Mouse (Mus musculus) liver, adult 2 months (tissue): ENCODE results near the gene Rin3. TPM values are rescaled to one million over a fixed set of nuclear protein-coding genes. Genes with fewer than 3 reads are reported as not detected.
A peak's percentile ranks its signal among the peaks of the same experiment; 100 is the strongest.

ENCODE experiments used
- DNase-seq: peaks from one replicate; pipeline ENCODE4 v3.0.0-alpha.2; 2011; ENCODE audit warnings: low read depth, low spot score; ENCODE audit errors: extremely low read depth
- H3K27ac ChIP-seq: fragments of 200-500 bp; replicated peaks from 2 replicates; pipeline ENCODE4 v1.5.1; 2012; ENCODE audit warnings: low read depth, mild to moderate bottlenecking, control low read depth, inconsistent platforms, low read length; ENCODE audit not compliant: insufficient read depth
- H3K27me3 ChIP-seq: fragments of 200-500 bp; 2 replicates; pipeline ENCODE4 v1.6.1; 2012; ENCODE audit warnings: mild to moderate bottlenecking, moderate library complexity, low read length, inconsistent platforms; ENCODE audit not compliant: control insufficient read depth, insufficient read depth
- H3K36me3 ChIP-seq: fragments of 200-500 bp; 2 replicates; pipeline ENCODE4 v1.6.1; 2012; ENCODE audit warnings: low read length, inconsistent platforms; ENCODE audit not compliant: control insufficient read depth, insufficient read depth
- H3K4me1 ChIP-seq: fragments of 200-500 bp; 2 replicates; pipeline ENCODE4 v1.6.1; 2011; ENCODE audit warnings: low read length; ENCODE audit not compliant: control insufficient read depth, insufficient read depth
- H3K4me3 ChIP-seq: fragments of 200-500 bp; 2 replicates; pipeline ENCODE4 v1.5.1; 2011; ENCODE audit warnings: low read depth, mild to moderate bottlenecking, control low read depth, low read length, moderate library complexity; ENCODE audit not compliant: insufficient read depth
- H3K79me2 ChIP-seq: fragments of 200-500 bp; 2 replicates; pipeline ENCODE4 v1.6.1; 2012; ENCODE audit warnings: inconsistent platforms, mild to moderate bottlenecking, low read length, moderate library complexity; ENCODE audit not compliant: control insufficient read depth, insufficient read depth
- H3K9ac ChIP-seq: fragments of 200-500 bp; 2 replicates; pipeline ENCODE4 v1.6.1; 2012; ENCODE audit warnings: low read depth, mild to moderate bottlenecking, control low read depth, inconsistent platforms, low read length
- CTCF ChIP-seq: fragments of 200-500 bp; IDR thresholded peaks from 2 replicates; pipeline ENCODE4 v1.5.1; 2011; ENCODE audit warnings: low read depth, low read length, control low read depth
- POLR2A ChIP-seq: fragments of 200-500 bp; IDR thresholded peaks from 2 replicates; pipeline ENCODE4 v1.6.1; 2011; ENCODE audit warnings: low read length, control low read depth; ENCODE audit not compliant: insufficient read depth; ENCODE audit errors: extremely low read depth
- WGBS: fragments of 180-500 bp; shearing (Covaris S2); methylation state at CpG from one replicate; pipeline ENCODE4 v1.1.7; 2018; 5-methylcytosine and 5-hydroxymethylcytosine counted together
- polyA plus RNA-seq: library from polyadenylated mRNA; depleted of rRNA; stranded (reverse); fragments of >200 nt; gene quantifications from 2 replicates; pipeline ENCODE4 v1.2.3, GENCODE M21; 2012
- total RNA-seq: library from RNA; depleted of rRNA; stranded (reverse); fragments of >200 nt; gene quantifications from 2 replicates; pipeline ENCODE4 v1.2.3, GENCODE M21; 2014

Rin3 gene
- total and polyA plus RNA-seq, 2 experiments, result 4.9 to 8.4 TPM

DNA sequence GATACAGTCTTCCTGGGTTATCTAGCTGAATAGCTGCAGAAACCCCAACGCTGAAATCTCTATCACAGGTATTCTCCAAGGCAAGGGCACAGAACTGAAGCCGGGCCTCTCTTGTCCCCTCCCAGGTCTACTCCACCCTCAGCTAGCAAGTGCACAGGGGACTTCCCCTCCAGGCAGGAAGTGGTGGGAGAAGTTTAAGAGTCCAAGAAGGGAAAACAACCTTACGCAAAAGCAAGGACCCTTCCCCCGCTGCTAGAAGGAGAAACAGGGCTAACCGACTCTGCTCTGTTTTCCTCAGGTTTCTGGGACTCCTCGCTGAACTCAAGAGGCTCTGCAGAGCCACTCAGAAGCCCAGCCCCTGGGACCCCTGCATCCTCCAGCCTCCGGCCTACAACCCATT, 85.2 kb downstream of the Rin3 start:
- H3K4me3 ChIP-seq, result peak overlapping the region; percentile 29; the same call in 1 of the 2 replicates
- DNase-seq, result no peak
- no peak overlapping the region; the same call in 1 of the 2 replicates for H3K27ac ChIP-seq
- WGBS, result 81% methylated on average over 7 of the region's 7 CpGs
- no peaks in the 10 kb centered on the region; the same call in 1 of the 2 replicates for H3K79me2 ChIP-seq
- TF ChIP-seq CTCF (no peak), POLR2A (no peak)
- H3K36me3 ChIP-seq, result peaks cover 14% of the 10 kb centered on the region
- H3K4me1 ChIP-seq, result no peaks in the 10 kb centered on the region
- H3K27me3 ChIP-seq, result no peaks in the 10 kb centered on the region
- 0 out of 2 replicates have a peak overlapping the region, but pooled peaks have one; percentile 33 for H3K9ac ChIP-seq

DNA sequence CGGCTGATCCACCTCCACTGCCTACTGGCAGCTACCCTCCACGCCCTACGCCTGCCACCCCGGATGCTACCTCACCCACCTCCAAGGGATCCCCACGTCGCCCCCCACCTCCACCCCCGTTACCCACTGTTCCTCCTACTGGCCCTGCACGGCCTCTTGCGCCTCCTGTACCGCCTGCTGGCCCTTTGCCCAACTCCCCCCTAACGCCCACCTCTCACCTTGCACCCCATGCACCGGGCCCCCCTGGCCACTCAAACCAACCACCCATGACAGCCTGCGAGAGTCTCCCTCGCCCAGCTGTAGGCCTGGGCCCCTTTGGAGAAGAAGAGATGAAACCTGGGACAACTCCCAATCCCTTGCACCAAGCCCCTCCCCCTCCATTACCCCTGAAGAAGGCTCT, 85.7 kb downstream of the Rin3 start:
- no peaks in the 10 kb centered on the region; the same call in 1 of the 2 replicates for H3K79me2 ChIP-seq
- 0 out of 2 replicates have a peak overlapping the region, but pooled peaks have one; percentile 33 for H3K9ac ChIP-seq
- peak overlapping the region; percentile 30; the same call in 1 of the 2 replicates for H3K27ac ChIP-seq
- no peak for DNase-seq
- H3K4me3 ChIP-seq, result peak overlapping the region; percentile 29; the same call in 1 of the 2 replicates
- no peak for TF ChIP-seq CTCF
- TF ChIP-seq POLR2A, result no peak
- WGBS, result 92% methylated on average over 14 of the region's 14 CpGs
- H3K27me3 ChIP-seq, result no peaks in the 10 kb centered on the region
- no peaks in the 10 kb centered on the region for H3K4me1 ChIP-seq
- peaks cover 11% of the 10 kb centered on the region for H3K36me3 ChIP-seq

DNA sequence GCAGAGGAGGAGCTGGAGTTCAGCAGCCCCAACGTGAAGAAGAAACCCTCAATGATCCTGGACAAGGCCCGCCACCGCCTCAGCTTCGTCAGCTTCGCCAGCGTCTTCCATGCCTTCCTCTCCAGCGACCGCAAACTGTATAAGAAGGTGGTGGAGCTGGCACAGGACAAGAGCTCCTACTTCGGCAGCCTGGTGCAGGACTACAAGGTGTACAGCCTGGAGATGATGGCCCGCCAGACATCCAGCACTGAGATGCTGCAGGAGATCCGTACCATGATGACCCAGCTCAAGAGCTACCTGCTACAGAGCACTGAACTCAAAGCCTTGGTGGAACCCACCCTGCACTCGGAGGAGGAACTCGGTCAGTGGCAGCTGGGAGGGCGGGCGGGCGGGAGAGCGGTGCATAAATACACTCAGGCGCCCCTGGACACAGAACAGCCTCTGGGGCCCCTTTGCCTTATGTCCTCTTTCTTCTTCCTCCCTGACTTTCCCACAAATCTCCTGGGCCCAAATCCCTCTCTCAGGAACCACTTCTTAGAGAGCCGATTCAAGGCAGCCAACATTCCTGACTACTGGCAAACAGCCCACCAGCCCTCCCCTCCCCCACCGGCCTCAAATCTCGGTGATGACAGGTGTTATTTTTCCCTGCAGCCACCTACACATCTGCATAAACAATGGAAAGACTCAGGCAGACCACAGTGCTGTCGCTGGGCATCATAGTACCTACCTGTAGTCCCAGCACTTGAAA, 86.8 kb downstream of the Rin3 start:
- Histone ChIP-seq H3K9ac (peak overlapping the region; percentile 29; the same call in 1 of the 2 replicates), H3K36me3 (peaks cover 11% of the 10 kb centered on the region), H3K27ac (no peak overlapping the region), H3K4me1 (no peaks in the 10 kb centered on the region), H3K79me2 (no peaks in the 10 kb centered on the region; the same call in 1 of the 2 replicates), H3K27me3 (no peaks in the 10 kb centered on the region), H3K4me3 (peak overlapping the region; percentile 41)
- 83% methylated on average over 22 of the region's 22 CpGs for WGBS
- no peak for TF ChIP-seq CTCF
- TF ChIP-seq POLR2A, result no peak
- DNase-seq, result no peak

DNA sequence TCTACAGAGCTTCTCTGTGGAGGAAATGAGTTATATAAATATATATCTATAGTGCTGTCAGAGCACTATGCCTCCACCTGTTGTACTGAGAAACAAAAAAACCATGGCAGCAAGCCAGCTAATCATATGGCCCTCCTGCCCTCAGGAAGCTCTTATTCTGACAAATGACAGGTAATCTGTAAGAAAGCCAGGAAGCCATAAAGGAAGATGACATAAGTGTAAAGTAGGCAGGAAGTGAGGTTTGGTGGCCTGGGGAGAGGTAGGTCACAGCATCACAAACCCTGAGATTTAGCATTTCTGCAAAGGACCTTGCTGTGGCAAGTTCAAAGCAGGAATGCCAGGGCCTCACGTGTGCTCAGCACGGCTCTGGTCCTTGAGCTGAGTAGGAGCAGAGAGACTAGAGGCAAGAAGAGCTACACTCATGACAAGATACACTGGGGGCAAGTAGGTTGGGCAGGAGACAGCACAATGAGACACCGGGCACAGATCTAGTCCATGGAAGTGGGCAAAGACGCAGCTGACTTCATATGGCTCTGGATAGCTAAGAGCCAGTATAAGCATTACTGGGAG, 88.2 kb downstream of the Rin3 start:
- 78% methylated on average over 4 of the region's 4 CpGs for WGBS
- no peaks in the 10 kb centered on the region; the same call in 1 of the 2 replicates for H3K79me2 ChIP-seq
- peaks cover 13% of the 10 kb centered on the region for H3K36me3 ChIP-seq
- no peaks in the 10 kb centered on the region for H3K27me3 ChIP-seq
- TF ChIP-seq CTCF (no peak), POLR2A (no peak)
- H3K4me3 ChIP-seq, result no peak overlapping the region
- no peaks in the 10 kb centered on the region for H3K4me1 ChIP-seq
- H3K27ac ChIP-seq, result no peak overlapping the region
- DNase-seq, result no peak
- no peak overlapping the region for H3K9ac ChIP-seq

DNA sequence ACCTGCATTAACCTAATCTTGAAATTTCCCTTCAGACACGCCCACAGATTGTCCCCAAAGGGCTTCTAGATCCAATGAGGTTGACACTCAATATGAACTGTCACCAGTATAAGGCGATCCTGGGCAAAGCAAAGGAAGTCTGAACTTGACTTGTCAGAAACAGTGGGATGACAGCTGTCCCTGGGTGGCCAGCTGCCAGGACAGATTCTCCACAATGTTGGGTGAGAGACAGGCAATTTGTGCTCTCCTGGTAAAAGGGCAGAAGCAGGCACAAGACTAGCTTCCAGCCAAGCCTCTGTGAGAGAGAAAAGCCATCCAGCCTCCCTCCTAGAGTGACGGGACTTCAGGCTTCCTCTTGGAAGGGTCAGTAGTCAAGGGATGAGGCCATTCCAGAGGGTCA, 89.5 kb downstream of the Rin3 start:
- Histone ChIP-seq H3K4me3 (no peak overlapping the region), H3K27ac (no peak overlapping the region), H3K27me3 (no peaks in the 10 kb centered on the region), H3K4me1 (no peaks in the 10 kb centered on the region), H3K9ac (no peak overlapping the region), H3K36me3 (peaks cover 21% of the 10 kb centered on the region), H3K79me2 (no peaks in the 10 kb centered on the region; the same call in 1 of the 2 replicates)
- 89% methylated on average over 3 of the region's 3 CpGs for WGBS
- TF ChIP-seq POLR2A, result no peak
- no peak for TF ChIP-seq CTCF
- DNase-seq, result no peak

DNA sequence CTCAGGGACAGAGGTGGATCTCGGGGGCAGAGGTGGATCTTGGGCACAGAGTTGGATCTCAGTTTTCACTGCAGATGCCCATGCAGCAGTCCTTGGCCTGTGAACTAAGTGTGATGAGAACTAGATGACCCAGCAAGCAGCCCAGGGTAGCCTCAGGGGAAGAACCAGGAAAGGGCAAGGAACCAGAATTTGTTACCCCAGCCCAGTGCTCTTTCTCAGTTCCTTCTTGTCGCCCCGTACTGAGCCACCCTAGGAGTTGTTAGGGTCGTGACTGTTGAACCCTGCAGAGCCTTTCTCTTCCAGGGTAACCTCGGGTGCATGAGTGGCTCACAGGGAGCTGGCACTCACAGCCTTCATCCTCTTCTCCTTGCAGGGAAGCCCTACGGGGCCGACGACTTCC, 99.3 kb downstream of the Rin3 start:
- Histone ChIP-seq H3K27me3 (no peaks in the 10 kb centered on the region), H3K4me3 (no peak overlapping the region), H3K9ac (no peak overlapping the region), H3K36me3 (peaks cover 22% of the 10 kb centered on the region; the same call in 1 of the 2 replicates), H3K4me1 (no peaks in the 10 kb centered on the region), H3K79me2 (no peaks in the 10 kb centered on the region), H3K27ac (no peak overlapping the region)
- 74% methylated on average over 8 of the region's 8 CpGs for WGBS
- TF ChIP-seq POLR2A (no peak), CTCF (no peak)
- peak; percentile 30 for DNase-seq
